Mouse (Mus musculus): Measurements from ENCODE around the gene Psmd4. TPM values are rescaled to one million over a fixed set of nuclear protein-coding genes. Genes with fewer than 3 reads are reported as not detected.

The Psmd4 gene
- total and polyA plus RNA-seq, 3 experiments, result 258 to 332 (median 284) TPM

DNA sequence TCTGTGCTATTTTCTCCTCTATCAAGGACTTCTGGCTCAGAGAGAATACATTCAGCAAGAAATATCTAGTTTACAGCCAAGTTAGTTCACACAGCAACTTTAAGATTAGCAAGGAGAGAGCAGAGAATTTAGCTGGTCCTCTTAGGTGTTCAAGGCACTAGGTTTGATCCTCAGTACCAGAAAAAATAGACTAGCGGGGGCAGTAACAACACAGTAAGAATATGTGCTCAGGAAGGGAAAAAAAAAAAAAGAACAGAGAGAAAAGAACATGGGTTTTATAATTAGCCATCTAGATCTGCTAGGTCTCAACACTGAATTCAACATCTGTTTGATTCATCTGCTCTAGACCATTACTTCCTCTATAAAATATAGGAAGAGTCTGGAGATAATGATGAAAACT is 45.7 kb upstream of the Psmd4 start:
- no peak overlapping the region for H3K4me3 ChIP-seq (replicated peaks in 1 of 3; ENCODE audit: low read depth in 2 of 3, low read length in 2 of 3, poor library complexity in 1 of 3)
- dilution Hi-C loops (cut with MboI; ENCODE audit: extremely low pct_ligation_motif_present, extremely low pct_unique_long_range_greater_than_20kb, low sequenced_read_pairs), result no loop called here
- no peaks in the 10 kb centered on the region for H3K9me3 ChIP-seq (replicated peaks; ENCODE audit: low read length)
- no peak for DNase-seq (ENCODE audit: extremely low read depth)
- peaks cover 6% of the 10 kb centered on the region for H3K79me2 ChIP-seq (replicated peaks; ENCODE audit: control insufficient read depth, extremely low read depth, insufficient read depth, poor library complexity, severe bottlenecking)
- TF ChIP-seq CTCF (conservative IDR thresholded peaks at IDR 0.05 in 1 of 2, IDR thresholded peaks at IDR 0.05 in 1 of 2; ENCODE audit: low read depth in 2 of 2, low read length in 2 of 2) (no peak), MYC (IDR thresholded peaks at IDR 0.05; ENCODE audit: low read depth, low read length) (no peak), POLR2A (IDR thresholded peaks at IDR 0.05; ENCODE audit: low read depth, low read length) (no peak), MAFK (IDR thresholded peaks at IDR 0.05; ENCODE audit: insufficient replicate concordance, low read length) (no peak), MEF2A (IDR thresholded peaks at IDR 0.05; ENCODE audit: borderline replicate concordance, low read depth, low read length) (no peak), RAD21 (IDR thresholded peaks at IDR 0.05; ENCODE audit: low read depth, low read length) (no peak), JUN (IDR thresholded peaks at IDR 0.05; ENCODE audit: insufficient read depth, low read depth, low read length) (no peak)
- no peak overlapping the region for H3K27ac ChIP-seq (ENCODE audit: insufficient read depth, low read depth)
- no peaks in the 10 kb centered on the region for H3K27me3 ChIP-seq (replicated peaks)
- peaks cover 0 to 47% of the 10 kb centered on the region in 2 experiments for H3K36me3 ChIP-seq (replicated peaks in 1 of 2; ENCODE audit: control insufficient read depth in 1 of 2, insufficient read depth in 1 of 2, low read length in 1 of 2)
- no peaks in the 10 kb centered on the region for H3K4me1 ChIP-seq (ENCODE audit: control insufficient read depth in 1 of 2, insufficient read depth in 2 of 2)
- in situ Hi-C loops (cut with MboI; ENCODE audit: low pct_ligation_motif_present, low pct_unique_long_range_greater_than_20kb, low sequenced_read_pairs), result no loop called here
- H3K9ac ChIP-seq (ENCODE audit: insufficient read depth, low read depth), result no peak overlapping the region
- H3K4me2 ChIP-seq (ENCODE audit: insufficient read depth, low read depth, poor library complexity, severe bottlenecking), result no peak overlapping the region

DNA sequence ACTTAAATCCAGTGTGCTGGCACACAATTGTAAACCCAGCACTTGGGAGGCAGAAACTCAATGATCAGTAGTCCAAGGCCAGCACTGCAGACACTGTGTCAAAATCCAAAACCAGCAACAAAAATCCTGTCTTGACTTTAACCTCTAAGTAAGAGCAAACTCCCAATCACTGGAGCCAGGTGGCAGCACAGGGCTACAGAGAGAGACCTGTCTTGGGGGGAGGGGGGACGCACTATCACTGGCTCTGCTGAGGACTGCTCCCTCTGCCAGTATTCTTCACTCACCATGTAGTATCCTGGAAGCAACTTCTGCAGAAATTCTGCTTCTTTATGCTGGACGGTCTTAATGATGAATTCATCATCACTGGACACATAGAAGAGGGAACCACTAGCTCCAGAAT is 29.2 kb upstream of the Psmd4 start:
- Histone ChIP-seq H3K4me3 (replicated peaks in 1 of 3; ENCODE audit: low read depth in 2 of 3, low read length in 2 of 3, poor library complexity in 1 of 3) (no peak overlapping the region), H3K27me3 (replicated peaks) (no peaks in the 10 kb centered on the region), H3K4me2 (ENCODE audit: insufficient read depth, low read depth, poor library complexity, severe bottlenecking) (no peak overlapping the region), H3K36me3 (replicated peaks in 1 of 2; ENCODE audit: control insufficient read depth in 1 of 2, insufficient read depth in 1 of 2, low read length in 1 of 2) (peaks cover 68 to 85% of the 10 kb centered on the region in 2 experiments), H3K9ac (ENCODE audit: insufficient read depth, low read depth) (no peak overlapping the region), H3K9me3 (replicated peaks; ENCODE audit: low read length) (no peaks in the 10 kb centered on the region), H3K79me2 (replicated peaks; ENCODE audit: control insufficient read depth, extremely low read depth, insufficient read depth, poor library complexity, severe bottlenecking) (no peaks in the 10 kb centered on the region), H3K27ac (ENCODE audit: insufficient read depth, low read depth) (no peak overlapping the region), H3K4me1 (ENCODE audit: control insufficient read depth in 1 of 2, insufficient read depth in 2 of 2) (peaks cover 3 to 6% of the 10 kb centered on the region in 2 experiments; a peak in 3 of 4 replicates)
- in situ Hi-C loops (cut with MboI; ENCODE audit: low pct_ligation_motif_present, low pct_unique_long_range_greater_than_20kb, low sequenced_read_pairs), result no loop called here
- DNase-seq (ENCODE audit: extremely low read depth), result no peak
- dilution Hi-C loops (cut with MboI; ENCODE audit: extremely low pct_ligation_motif_present, extremely low pct_unique_long_range_greater_than_20kb, low sequenced_read_pairs), result no loop called here
- TF ChIP-seq CTCF (conservative IDR thresholded peaks at IDR 0.05 in 1 of 2, IDR thresholded peaks at IDR 0.05 in 1 of 2; ENCODE audit: low read depth in 2 of 2, low read length in 2 of 2) (peak in 1 of 2 experiments; percentile 28; a peak in 2 of 4 replicates), CHD1 (IDR thresholded peaks at IDR 0.05; ENCODE audit: low read depth, low read length) (no peak), SIN3A (IDR thresholded peaks at IDR 0.05; ENCODE audit: low read length) (no peak), RAD21 (IDR thresholded peaks at IDR 0.05; ENCODE audit: low read depth, low read length) (peak; percentile 4)

DNA sequence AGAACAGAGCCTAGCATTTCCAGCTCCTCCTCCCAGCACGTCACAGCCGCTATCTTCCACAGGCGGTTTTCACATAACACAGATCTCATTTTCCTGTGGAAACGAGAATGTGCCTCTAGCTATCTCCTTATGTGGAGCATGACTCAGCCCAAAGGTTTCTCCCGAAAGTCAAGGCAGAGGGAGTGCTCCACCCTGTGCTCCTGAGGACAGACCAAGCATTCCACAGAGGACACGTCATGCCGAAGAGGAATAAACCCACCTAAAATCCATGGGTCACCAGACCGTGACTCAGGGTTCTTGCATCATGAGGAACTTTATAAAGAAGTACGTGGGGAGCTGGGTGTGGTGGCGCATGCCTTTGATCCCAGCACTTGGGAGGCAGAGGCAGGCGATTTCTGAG is 24.2 kb upstream of the Psmd4 start:
- peaks cover 78 to 94% of the 10 kb centered on the region in 2 experiments for H3K36me3 ChIP-seq (replicated peaks in 1 of 2; ENCODE audit: control insufficient read depth in 1 of 2, insufficient read depth in 1 of 2, low read length in 1 of 2)
- no peak for DNase-seq (ENCODE audit: extremely low read depth)
- H3K4me2 ChIP-seq (ENCODE audit: insufficient read depth, low read depth, poor library complexity, severe bottlenecking), result no peak overlapping the region
- H3K27ac ChIP-seq (ENCODE audit: insufficient read depth, low read depth), result no peak overlapping the region
- in situ Hi-C loops (cut with MboI; ENCODE audit: low pct_ligation_motif_present, low pct_unique_long_range_greater_than_20kb, low sequenced_read_pairs) (no loop called here), dilution Hi-C loops (cut with MboI; ENCODE audit: extremely low pct_ligation_motif_present, extremely low pct_unique_long_range_greater_than_20kb, low sequenced_read_pairs) (no loop called here)
- no peaks in the 10 kb centered on the region for H3K27me3 ChIP-seq (replicated peaks)
- peaks cover 0 to 8% of the 10 kb centered on the region in 2 experiments; a peak in 2 of 4 replicates for H3K4me1 ChIP-seq (ENCODE audit: control insufficient read depth in 1 of 2, insufficient read depth in 2 of 2)
- no peak for TF ChIP-seq JUND (conservative IDR thresholded peaks at IDR 0.05; ENCODE audit: low read depth, low read length)
- TF ChIP-seq MEF2A (IDR thresholded peaks at IDR 0.05; ENCODE audit: borderline replicate concordance, low read depth, low read length), result no peak
- TF ChIP-seq NELFE (IDR thresholded peaks at IDR 0.05; ENCODE audit: low read depth, low read length), result no peak
- TF ChIP-seq USF1 (IDR thresholded peaks at IDR 0.05; ENCODE audit: low read depth, low read length), result no peak
- TF ChIP-seq EP300 (IDR thresholded peaks at IDR 0.05; ENCODE audit: low read length), result no peak
- no peaks in the 10 kb centered on the region for H3K79me2 ChIP-seq (replicated peaks; ENCODE audit: control insufficient read depth, extremely low read depth, insufficient read depth, poor library complexity, severe bottlenecking)
- H3K9me3 ChIP-seq (replicated peaks; ENCODE audit: low read length), result no peaks in the 10 kb centered on the region
- no peak overlapping the region for H3K9ac ChIP-seq (ENCODE audit: insufficient read depth, low read depth)
- no peak overlapping the region for H3K4me3 ChIP-seq (replicated peaks in 1 of 3; ENCODE audit: low read depth in 2 of 3, low read length in 2 of 3, poor library complexity in 1 of 3)
